Mouse (Mus musculus): ENCODE measurements around the gene Specc1.

- no peak for TF ChIP-seq CTCF (IDR thresholded peaks at IDR 0.05; ENCODE audit: extremely low read depth, insufficient read depth, insufficient read length, insufficient replicate concordance)
- TF ChIP-seq POLR2A (IDR thresholded peaks at IDR 0.05; ENCODE audit: low read depth, low read length), result no peak
Observed at GRCm38 (mm10) chr11:62164357-62164756, 207.8 kb downstream of the Specc1 start.

Data from spleen, adult 2 months (tissue).